ENCODE assay signal across 17 mouse cellular contexts in genomic region chr6:140953721-140954120, GRCm38 (mm10).
A peak's percentile ranks its signal among the peaks of the same experiment; 100 is the strongest.
DNase-seq lines count a peak whose midpoint lies in the region; ATAC-seq and TF ChIP-seq lines count a peak whose summit lies in the region.
"Had no signal": no experiment of that assay in that cellular context is flagged by ENCODE, and none has a peak within 500 bp of the region (broad histone marks: within the 10 kb centered on the region; RNA-seq: fewer than 3 reads in every experiment).

No protein-coding gene starts in this region.

- peak overlapping the region; percentile 15; the same call in 1 of the 2 replicates for H3K27ac ChIP-seq in hindbrain, postnatal 0 days
- H3K27ac ChIP-seq in hindbrain, embryonic 12.5 days = no peak overlapping the region
- H3K27ac ChIP-seq: heart, embryonic 13.5 days; hindbrain, embryonic 10.5 days; limb, embryonic 10.5 days; liver, embryonic 14.5 days; stomach, postnatal 0 days had no signal

- H3K9ac ChIP-seq in hindbrain, postnatal 0 days (replicated peaks; ENCODE audit: low read length) = no peak overlapping the region
- no peak overlapping the region for H3K9ac ChIP-seq in hindbrain, embryonic 12.5 days
- H3K9ac ChIP-seq: heart, embryonic 13.5 days; liver, embryonic 14.5 days had no signal

- H3K9me3 ChIP-seq in hindbrain, postnatal 0 days (ENCODE audit: low read length) = no peaks in the 10 kb centered on the region
- H3K9me3 ChIP-seq in hindbrain, embryonic 12.5 days (replicated peaks) = no peaks in the 10 kb centered on the region
- H3K9me3 ChIP-seq: heart, embryonic 13.5 days; hindbrain, embryonic 10.5 days; limb, embryonic 10.5 days had no signal

- ATAC-seq in hindbrain, postnatal 0 days = no peak
- ATAC-seq in hindbrain, embryonic 12.5 days (ENCODE audit: low FRiP score) = no peak
- ATAC-seq: activated CD4-positive, CD25-positive, alpha-beta regulatory T cell, adult 4 months had no signal

- WGBS in hindbrain, postnatal 0 days = 74% methylated on average over 1 of the region's 1 CpGs
- WGBS in hindbrain, embryonic 12.5 days = 97% methylated on average over 1 of the region's 1 CpGs

- no peaks in the 10 kb centered on the region for H3K36me3 ChIP-seq in hindbrain, postnatal 0 days (ENCODE audit: insufficient read depth, low read length)
- H3K36me3 ChIP-seq in hindbrain, embryonic 12.5 days = no peaks in the 10 kb centered on the region
- H3K36me3 ChIP-seq: heart, embryonic 13.5 days; hindbrain, embryonic 10.5 days; limb, embryonic 10.5 days had no signal

- 0 out of 2 replicates have a peak, but pooled peaks cover 6% of the 10 kb centered on the region for H3K4me1 ChIP-seq in hindbrain, postnatal 0 days (ENCODE audit: insufficient read depth, low read length)
- no peaks in the 10 kb centered on the region; the same call in 1 of the 2 replicates for H3K4me1 ChIP-seq in hindbrain, embryonic 12.5 days
- H3K4me1 ChIP-seq: limb, embryonic 10.5 days had no signal

- no peak for TF ChIP-seq CTCF in hindbrain, postnatal 0 days (IDR thresholded peaks at IDR 0.05; ENCODE audit: low read depth)

- no peaks in the 10 kb centered on the region for H3K27me3 ChIP-seq in hindbrain, postnatal 0 days (ENCODE audit: insufficient read depth, low read length)
- H3K27me3 ChIP-seq in hindbrain, embryonic 12.5 days = no peaks in the 10 kb centered on the region
- H3K27me3 ChIP-seq: heart, embryonic 13.5 days had no signal

- no peak overlapping the region for H3K4me3 ChIP-seq in hindbrain, postnatal 0 days (ENCODE audit: low read length)
- H3K4me3 ChIP-seq in hindbrain, embryonic 12.5 days = no peak overlapping the region
- H3K4me3 ChIP-seq: heart, embryonic 13.5 days; hindbrain, embryonic 10.5 days; limb, embryonic 10.5 days had no signal

- no peak overlapping the region for H3K4me2 ChIP-seq in hindbrain, postnatal 0 days (ENCODE audit: low read depth, low read length)
- no peak overlapping the region for H3K4me2 ChIP-seq in hindbrain, embryonic 12.5 days (replicated peaks)
- H3K4me2 ChIP-seq: heart, embryonic 13.5 days had no signal

- DNase-seq in adrenal gland, adult 2 months = peak; percentile 25
- no peak for DNase-seq in adrenal gland, adult 8-10 months
- DNase-seq in hindbrain, postnatal 0 days (ENCODE audit: low spot score) = no peak
- DNase-seq in 416B (ENCODE audit: low read depth) = peak; percentile 12
- peak; percentile 19 for DNase-seq in cerebellum, adult 9-11 months
- no peak for DNase-seq in ovary, postnatal 14 days (ENCODE audit: low spot score)
- no peak for DNase-seq in lung, postnatal 36 days
- DNase-seq: gastrocnemius, postnatal 25 days; kidney, adult 8-10 months; lung, postnatal 4 days had no signal

Comparison
In these comparisons a context has a peak if more than half of its experiments do, and no peak if none do; other contexts are left out.
1. DNase-seq: peak in adrenal gland, adult 2 months (single experiment), 416B (single experiment) and cerebellum, adult 9-11 months (single experiment); none in adrenal gland, adult 8-10 months (single experiment), hindbrain, postnatal 0 days (single experiment), ovary, postnatal 14 days (single experiment) and lung, postnatal 36 days (single experiment).